29 mouse cellular contexts compared by ENCODE assay signal in genomic region chr2:128094602-128095001, GRCm38 (mm10). TPM values are rescaled to one million over a fixed set of nuclear protein-coding genes. Genes with fewer than 3 reads are reported as not detected.
A peak's percentile ranks its signal among the peaks of the same experiment; 100 is the strongest.
DNase-seq lines count a peak whose midpoint lies in the region; ATAC-seq and TF ChIP-seq lines count a peak whose summit lies in the region.
"Had no signal": no experiment of that assay in that cellular context is flagged by ENCODE, and none has a peak within 500 bp of the region (broad histone marks: within the 10 kb centered on the region; RNA-seq: fewer than 3 reads in every experiment).

No protein-coding gene starts in this region.

- intact Hi-C loops in heart, postnatal 10 days (cut with DNase I), result no loop called here

- H3K27ac ChIP-seq in intestine, embryonic 15.5 days, result peak overlapping the region; percentile 22; the same call in 1 of the 2 replicates
- no peak overlapping the region for H3K27ac ChIP-seq in intestine, postnatal 0 days (ENCODE audit: low read depth, low read length)
- H3K27ac ChIP-seq in kidney, embryonic 16.5 days (ENCODE audit: low read length), result peak overlapping the region; percentile 61
- H3K27ac ChIP-seq in thymus, adult 2 months (ENCODE audit: control insufficient read depth, insufficient read depth, low read length), result peak overlapping the region; percentile 11; the same call in 1 of the 2 replicates
- H3K27ac ChIP-seq: embryonic facial prominence, embryonic 10.5 days; embryonic facial prominence, embryonic 15.5 days; forebrain, embryonic 13.5 days; heart, embryonic 13.5 days; hindbrain, postnatal 0 days; limb, embryonic 10.5 days; limb, embryonic 15.5 days; liver, embryonic 13.5 days; midbrain, embryonic 15.5 days; stomach, postnatal 0 days had no signal

- H3K4me1 ChIP-seq in intestine, embryonic 15.5 days (replicated peaks), result 0 out of 2 replicates have a peak, but pooled peaks cover 2% of the 10 kb centered on the region
- no peaks in the 10 kb centered on the region for H3K4me1 ChIP-seq in intestine, postnatal 0 days (replicated peaks; ENCODE audit: control insufficient read depth, insufficient read depth, low read length)
- H3K4me1 ChIP-seq in kidney, embryonic 16.5 days (ENCODE audit: insufficient read depth, low read length), result peaks cover 46% of the 10 kb centered on the region
- H3K4me1 ChIP-seq in thymus, adult 2 months (replicated peaks; ENCODE audit: control insufficient read depth, insufficient read depth, low read length), result peaks cover 30% of the 10 kb centered on the region
- H3K4me1 ChIP-seq: embryonic facial prominence, embryonic 15.5 days; heart, embryonic 13.5 days; limb, embryonic 10.5 days; limb, embryonic 15.5 days had no signal

- H3K27me3 ChIP-seq in intestine, embryonic 15.5 days (replicated peaks), result no peaks in the 10 kb centered on the region
- no peaks in the 10 kb centered on the region for H3K27me3 ChIP-seq in intestine, postnatal 0 days (replicated peaks; ENCODE audit: control insufficient read depth, insufficient read depth, low read length)
- H3K27me3 ChIP-seq in kidney, embryonic 16.5 days (ENCODE audit: insufficient read depth, low read length), result no peaks in the 10 kb centered on the region
- no peaks in the 10 kb centered on the region for H3K27me3 ChIP-seq in thymus, adult 2 months (ENCODE audit: control insufficient read depth, insufficient read depth, low read length)
- H3K27me3 ChIP-seq: embryonic facial prominence, embryonic 15.5 days; forebrain, embryonic 13.5 days; heart, embryonic 13.5 days; limb, embryonic 15.5 days; liver, embryonic 13.5 days; midbrain, embryonic 15.5 days; Patski had no signal

- WGBS in intestine, embryonic 15.5 days, result 34% methylated on average over 2 of the region's 2 CpGs
- 47% methylated on average over 2 of the region's 2 CpGs for WGBS in intestine, postnatal 0 days
- WGBS in kidney, embryonic 16.5 days, result 29% methylated on average over 2 of the region's 2 CpGs
- WGBS in thymus, adult 2 months, result 1% methylated on average over 2 of the region's 2 CpGs

- TF ChIP-seq POLR2A in thymus, adult 2 months (IDR thresholded peaks at IDR 0.05; ENCODE audit: control insufficient read depth, extremely low read depth, insufficient read depth, low read length, poor library complexity), result no peak

- no peak for TF ChIP-seq CTCF in intestine, postnatal 0 days (IDR thresholded peaks at IDR 0.05; ENCODE audit: low read depth)
- no peak for TF ChIP-seq CTCF in thymus, adult 2 months (IDR thresholded peaks at IDR 0.05; ENCODE audit: borderline replicate concordance, control insufficient read depth, extremely low read depth, insufficient read depth, low read length, poor library complexity)

- H3K9ac ChIP-seq in intestine, embryonic 15.5 days, result no peak overlapping the region
- H3K9ac ChIP-seq in intestine, postnatal 0 days (ENCODE audit: low read depth, low read length), result no peak overlapping the region
- no peak overlapping the region for H3K9ac ChIP-seq in kidney, embryonic 16.5 days (replicated peaks; ENCODE audit: low read length)
- H3K9ac ChIP-seq: embryonic facial prominence, embryonic 15.5 days; forebrain, embryonic 13.5 days; heart, embryonic 13.5 days; limb, embryonic 15.5 days; liver, embryonic 13.5 days; midbrain, embryonic 15.5 days had no signal

- ATAC-seq in intestine, embryonic 15.5 days, result no peak
- ATAC-seq in intestine, postnatal 0 days, result no peak
- no peak; the same call in 1 of the 2 replicates for ATAC-seq in kidney, embryonic 16.5 days (ENCODE audit: low FRiP score, low TSS enrichment)
- ATAC-seq: forebrain, embryonic 13.5 days; hindbrain, postnatal 0 days; lung, postnatal 0 days; midbrain, embryonic 15.5 days; Patski had no signal

- H3K9me3 ChIP-seq in intestine, embryonic 15.5 days, result no peaks in the 10 kb centered on the region
- no peaks in the 10 kb centered on the region for H3K9me3 ChIP-seq in intestine, postnatal 0 days (ENCODE audit: control insufficient read depth)
- H3K9me3 ChIP-seq in kidney, embryonic 16.5 days (ENCODE audit: low read length), result no peaks in the 10 kb centered on the region
- H3K9me3 ChIP-seq: embryonic facial prominence, embryonic 10.5 days; embryonic facial prominence, embryonic 15.5 days; forebrain, embryonic 13.5 days; heart, embryonic 13.5 days; limb, embryonic 10.5 days; limb, embryonic 15.5 days; liver, embryonic 13.5 days; midbrain, embryonic 15.5 days had no signal

- no peak overlapping the region for H3K4me2 ChIP-seq in intestine, embryonic 15.5 days (replicated peaks)
- no peak overlapping the region for H3K4me2 ChIP-seq in intestine, postnatal 0 days (replicated peaks; ENCODE audit: low read depth)
- H3K4me2 ChIP-seq in kidney, embryonic 16.5 days (replicated peaks; ENCODE audit: low read depth, low read length), result no peak overlapping the region
- H3K4me2 ChIP-seq: embryonic facial prominence, embryonic 15.5 days; forebrain, embryonic 13.5 days; heart, embryonic 13.5 days; limb, embryonic 15.5 days; liver, embryonic 13.5 days; midbrain, embryonic 15.5 days had no signal

- no peak for DNase-seq in kidney, adult 11 months
- no peak for DNase-seq in thymus, adult 2 months
- no peak for DNase-seq in thymus, postnatal 10 days (ENCODE audit: low spot score in 2 of 2)
- DNase-seq in heart, postnatal 10 days, result no peak
- DNase-seq: cerebellum, adult 8-10 months; cerebellum, postnatal 25 days; gastrocnemius, postnatal 10 days; heart, postnatal 14 days; layer of hippocampus, postnatal 36 days; liver, embryonic 13.5 days; lung, adult 18-20 months; lung, postnatal 4 days; right cerebral cortex, postnatal 25 days; thymus, adult 18-20 months had no signal

- no peaks in the 10 kb centered on the region for H3K36me3 ChIP-seq in intestine, embryonic 15.5 days
- H3K36me3 ChIP-seq in intestine, postnatal 0 days (ENCODE audit: control insufficient read depth, insufficient read depth), result no peaks in the 10 kb centered on the region
- no peaks in the 10 kb centered on the region for H3K36me3 ChIP-seq in kidney, embryonic 16.5 days (ENCODE audit: insufficient read depth, low read length)
- no peaks in the 10 kb centered on the region for H3K36me3 ChIP-seq in thymus, adult 2 months (ENCODE audit: control insufficient read depth, insufficient read depth, low read length)
- H3K36me3 ChIP-seq: embryonic facial prominence, embryonic 10.5 days; embryonic facial prominence, embryonic 15.5 days; heart, embryonic 13.5 days; limb, embryonic 10.5 days; limb, embryonic 15.5 days; liver, embryonic 13.5 days; midbrain, embryonic 15.5 days had no signal

- no peak overlapping the region for H3K4me3 ChIP-seq in intestine, embryonic 15.5 days (replicated peaks)
- H3K4me3 ChIP-seq in intestine, postnatal 0 days (ENCODE audit: low read depth, low read length), result no peak overlapping the region
- H3K4me3 ChIP-seq in kidney, embryonic 16.5 days (ENCODE audit: low read length), result no peak overlapping the region
- H3K4me3 ChIP-seq in thymus, adult 2 months (ENCODE audit: control insufficient read depth, insufficient read depth, low read length), result no peak overlapping the region
- H3K4me3 ChIP-seq: embryonic facial prominence, embryonic 10.5 days; embryonic facial prominence, embryonic 15.5 days; forebrain, embryonic 13.5 days; heart, embryonic 13.5 days; limb, embryonic 10.5 days; limb, embryonic 15.5 days; liver, embryonic 13.5 days; megakaryocyte, embryonic 14.5 days; midbrain, embryonic 15.5 days had no signal

RNA-seq across cellular contexts. Expression of gene Bcl2l11, which starts 31.2 kb away (rescaled TPM):
- polyA plus RNA-seq in intestine, embryonic 15.5 days (2015; fragmentation: Nextera tagmentation; extraction: Ambion mirVana), result 12.8 and 13.1 TPM in 2 replicates
- 7.3 and 7.5 TPM in 2 replicates for polyA plus RNA-seq in intestine, postnatal 0 days (2015; fragmentation: Nextera tagmentation; extraction: Ambion mirVana)
- 25.6 and 28.2 TPM in 2 replicates for polyA plus RNA-seq in kidney, embryonic 16.5 days (2015; fragmentation: Nextera tagmentation; extraction: Ambion mirVana)
- polyA plus RNA-seq in thymus, adult 2 months (2012; rRNA removed), result 54.4 and 63.3 TPM in 2 replicates
- 10 to 100 TPM; 26.0 to 38.4 TPM for total RNA-seq in heart, postnatal 10 days (2021)
